ENCODE assay signal across 8 mouse cellular contexts in the genomic region with DNA sequence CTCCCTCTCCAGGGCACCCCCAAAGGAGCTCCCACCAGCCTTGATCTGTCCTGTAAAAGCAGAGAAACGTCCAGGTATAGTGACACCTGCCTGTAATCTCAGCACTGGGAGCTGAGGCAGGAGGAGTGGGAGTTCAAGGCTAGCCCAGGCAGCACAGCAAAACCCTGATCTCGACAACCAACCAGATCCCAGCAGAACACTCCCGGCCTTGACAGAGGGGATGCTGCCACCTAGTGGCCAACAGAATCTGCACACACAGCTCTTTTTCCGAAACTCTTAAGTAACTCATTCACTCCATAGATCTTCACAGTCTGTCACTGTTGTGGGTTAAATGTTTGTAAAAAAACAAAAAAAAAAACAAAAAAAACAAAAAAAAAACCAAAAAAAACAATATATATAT. TPM values are rescaled to one million over a fixed set of nuclear protein-coding genes. Genes with fewer than 3 reads are reported as not detected.
DNase-seq lines count a peak whose midpoint lies in the region; ATAC-seq and TF ChIP-seq lines count a peak whose summit lies in the region.

No protein-coding gene starts in this region.

- DNase-seq in CD4-positive, CD25-positive, alpha-beta regulatory T cell, adult 2 months (ENCODE audit: low read depth, low spot score), result peak; percentile 90
- DNase-seq in adrenal gland, postnatal 36 days, result peak; percentile 80 to 86
- DNase-seq in heart, adult 8-10 months (ENCODE audit: low spot score), result peak; percentile 58
- DNase-seq in kidney, postnatal 10 days, result peak; percentile 87
- DNase-seq in liver, embryonic 14.5 days (ENCODE audit: low read depth in 3 of 3, low spot score in 3 of 3), result peak; percentile 34 to 41 (median 41)

- H3K27ac ChIP-seq in embryonic facial prominence, embryonic 12.5 days, result no peak overlapping the region
- no peak overlapping the region for H3K27ac ChIP-seq in liver, embryonic 14.5 days
- no peak overlapping the region for H3K27ac ChIP-seq in neural tube, embryonic 15.5 days (replicated peaks)
- H3K27ac ChIP-seq in testis, adult 2 months (ENCODE audit: control insufficient read depth, insufficient read depth, low read depth, low read length), result no peak overlapping the region

- H3K4me3 ChIP-seq in embryonic facial prominence, embryonic 12.5 days, result no peak overlapping the region
- H3K4me3 ChIP-seq in liver, embryonic 14.5 days (ENCODE audit: insufficient read depth in 1 of 2, low read depth in 2 of 2, low read length in 2 of 2), result no peak overlapping the region
- no peak overlapping the region for H3K4me3 ChIP-seq in neural tube, embryonic 15.5 days (replicated peaks)
- no peak overlapping the region for H3K4me3 ChIP-seq in testis, adult 2 months (ENCODE audit: control insufficient read depth, low read depth, low read length)

- H3K36me3 ChIP-seq in embryonic facial prominence, embryonic 12.5 days, result no peaks in the 10 kb centered on the region
- no peaks in the 10 kb centered on the region for H3K36me3 ChIP-seq in liver, embryonic 14.5 days (replicated peaks; ENCODE audit: control insufficient read depth, insufficient read depth, low read depth)
- no peaks in the 10 kb centered on the region for H3K36me3 ChIP-seq in neural tube, embryonic 15.5 days
- no peaks in the 10 kb centered on the region for H3K36me3 ChIP-seq in testis, adult 2 months (ENCODE audit: control insufficient read depth, insufficient read depth, low read length)

- no peak overlapping the region for H3K4me2 ChIP-seq in embryonic facial prominence, embryonic 12.5 days (replicated peaks)
- no peak overlapping the region for H3K4me2 ChIP-seq in liver, embryonic 14.5 days (ENCODE audit: low read depth)
- H3K4me2 ChIP-seq in neural tube, embryonic 15.5 days, result no peak overlapping the region

- no peaks in the 10 kb centered on the region for H3K27me3 ChIP-seq in embryonic facial prominence, embryonic 12.5 days
- no peaks in the 10 kb centered on the region for H3K27me3 ChIP-seq in liver, embryonic 14.5 days (ENCODE audit: control insufficient read depth, insufficient read depth, low read length)
- no peaks in the 10 kb centered on the region for H3K27me3 ChIP-seq in neural tube, embryonic 15.5 days (replicated peaks)
- no peaks in the 10 kb centered on the region for H3K27me3 ChIP-seq in testis, adult 2 months (ENCODE audit: control insufficient read depth, insufficient read depth, low read length)

- peak; percentile 92 for TF ChIP-seq CTCF in liver, embryonic 14.5 days (IDR thresholded peaks at IDR 0.05; ENCODE audit: low read depth)
- peak; percentile 80; the same call in 1 of the 2 replicates for TF ChIP-seq CTCF in testis, adult 2 months (IDR thresholded peaks at IDR 0.05; ENCODE audit: control insufficient read depth, insufficient read depth, insufficient replicate concordance, low read depth, low read length)

- ATAC-seq in embryonic facial prominence, embryonic 12.5 days (ENCODE audit: insufficient number of reproducible peaks, insufficient read depth, low FRiP score, low TSS enrichment), result 0 out of 2 replicates have a peak, but pooled peaks have one; percentile 50
- peak; percentile 35 for ATAC-seq in liver, embryonic 14.5 days (ENCODE audit: insufficient read depth)
- ATAC-seq in neural tube, embryonic 15.5 days (ENCODE audit: low FRiP score), result peak; percentile 47; the same call in 1 of the 2 replicates

- H3K9me3 ChIP-seq in embryonic facial prominence, embryonic 12.5 days, result no peaks in the 10 kb centered on the region
- H3K9me3 ChIP-seq in liver, embryonic 14.5 days (ENCODE audit: control insufficient read depth, low read length), result no peaks in the 10 kb centered on the region
- H3K9me3 ChIP-seq in neural tube, embryonic 15.5 days (replicated peaks), result no peaks in the 10 kb centered on the region

- 7% methylated on average over 4 of the region's 4 CpGs for WGBS in embryonic facial prominence, embryonic 12.5 days
- WGBS in liver, embryonic 14.5 days (ENCODE audit: insufficient replicate concordance), result 8% methylated on average over 4 of the region's 4 CpGs
- 4% methylated on average over 4 of the region's 4 CpGs for WGBS in neural tube, embryonic 15.5 days

- no peak for TF ChIP-seq EP300 in liver, embryonic 14.5 days (IDR thresholded peaks at IDR 0.05; ENCODE audit: low read depth)

- TF ChIP-seq POLR2A in testis, adult 2 months (IDR thresholded peaks at IDR 0.05; ENCODE audit: control insufficient read depth, low read depth, low read length), result no peak

- H3K4me1 ChIP-seq in embryonic facial prominence, embryonic 12.5 days, result no peaks in the 10 kb centered on the region
- H3K4me1 ChIP-seq in liver, embryonic 14.5 days (replicated peaks; ENCODE audit: control insufficient read depth in 2 of 2, insufficient read depth in 2 of 2, low read length in 1 of 2), result no peaks in the 10 kb centered on the region
- no peaks in the 10 kb centered on the region for H3K4me1 ChIP-seq in neural tube, embryonic 15.5 days
- H3K4me1 ChIP-seq in testis, adult 2 months (ENCODE audit: control insufficient read depth, insufficient read depth, low read length), result no peaks in the 10 kb centered on the region

- H3K9ac ChIP-seq in embryonic facial prominence, embryonic 12.5 days, result no peak overlapping the region
- H3K9ac ChIP-seq in liver, embryonic 14.5 days (replicated peaks), result no peak overlapping the region
- H3K9ac ChIP-seq in neural tube, embryonic 15.5 days (replicated peaks), result no peak overlapping the region

RNA-seq across cellular contexts. Expression of gene Ppp1r16b, which starts 12.2 kb away (rescaled TPM):
- total RNA-seq in adrenal gland, postnatal 36 days (2021), result 10 to 100 TPM in 1 of 2 experiments, 1 to 10 TPM in 1; 8.8 to 14.1 TPM
- 2.5 and 2.9 TPM in 2 replicates for polyA plus RNA-seq in embryonic facial prominence, embryonic 12.5 days (2016; fragmentation: Nextera tagmentation; extraction: Ambion mirVana)
- total RNA-seq in heart, adult 8-10 months (2022), result 10 to 100 TPM in 2 of 4 experiments, 1 to 10 TPM in 2; 7.8 to 12.3 (median 10.1) TPM
- 0.30 and 0.31 TPM in 2 replicates for polyA plus RNA-seq in liver, embryonic 14.5 days (2012; rRNA removed)
- polyA plus RNA-seq in liver, embryonic 14.5 days (2014; fragmentation: Nextera tagmentation; extraction: Ambion mirVana), result 0.74 and 0.76 TPM in 2 replicates
- polyA plus RNA-seq in neural tube, embryonic 15.5 days (2015; fragmentation: Nextera tagmentation; extraction: Ambion mirVana), result 25.3 and 26.6 TPM in 2 replicates
- 1.3 and 2.0 TPM in 2 replicates for polyA plus RNA-seq in testis, adult 2 months (2012; rRNA removed)

RNA-seq across cellular contexts. Expression of gene Actr5, which starts 28.3 kb away (rescaled TPM):
- 10 to 100 TPM; 11.0 to 11.9 TPM for total RNA-seq in adrenal gland, postnatal 36 days (2021)
- polyA plus RNA-seq in embryonic facial prominence, embryonic 12.5 days (2016; fragmentation: Nextera tagmentation; extraction: Ambion mirVana), result 20.9 and 23.1 TPM in 2 replicates
- total RNA-seq in heart, adult 8-10 months (2022), result 1 to 10 TPM; 5.0 to 6.4 (median 6.3) TPM
- 2.9 and 3.6 TPM in 2 replicates for polyA plus RNA-seq in liver, embryonic 14.5 days (2012; rRNA removed)
- 4.9 and 5.9 TPM in 2 replicates for polyA plus RNA-seq in liver, embryonic 14.5 days (2014; fragmentation: Nextera tagmentation; extraction: Ambion mirVana)
- 11.4 TPM in 2 replicates for polyA plus RNA-seq in neural tube, embryonic 15.5 days (2015; fragmentation: Nextera tagmentation; extraction: Ambion mirVana)
- polyA plus RNA-seq in testis, adult 2 months (2012; rRNA removed), result 8.9 and 9.2 TPM in 2 replicates

RNA-seq across cellular contexts. Expression of gene Slc32a1, which starts 42.4 kb away (rescaled TPM):
- total RNA-seq in adrenal gland, postnatal 36 days (2021), result not detected
- not detected in 2 replicates for polyA plus RNA-seq in embryonic facial prominence, embryonic 12.5 days (2016; fragmentation: Nextera tagmentation; extraction: Ambion mirVana)
- total RNA-seq in heart, adult 8-10 months (2022), result not detected
- polyA plus RNA-seq in liver, embryonic 14.5 days (2012; rRNA removed), result 0.01 and 0.05 TPM in 2 replicates
- polyA plus RNA-seq in liver, embryonic 14.5 days (2014; fragmentation: Nextera tagmentation; extraction: Ambion mirVana), result not detected in 2 replicates
- 9.7 and 11.1 TPM in 2 replicates for polyA plus RNA-seq in neural tube, embryonic 15.5 days (2015; fragmentation: Nextera tagmentation; extraction: Ambion mirVana)
- 0.04 and 0.14 TPM in 2 replicates for polyA plus RNA-seq in testis, adult 2 months (2012; rRNA removed)
